Mouse (Mus musculus): ENCODE measurements at regions not wholly inside any gene's neighbourhood (a gene's known extent, or its start where the extent isn't known, plus 50 kb on each side); places are given as distances from the start of the nearest gene placed in this dataset.

DNA sequence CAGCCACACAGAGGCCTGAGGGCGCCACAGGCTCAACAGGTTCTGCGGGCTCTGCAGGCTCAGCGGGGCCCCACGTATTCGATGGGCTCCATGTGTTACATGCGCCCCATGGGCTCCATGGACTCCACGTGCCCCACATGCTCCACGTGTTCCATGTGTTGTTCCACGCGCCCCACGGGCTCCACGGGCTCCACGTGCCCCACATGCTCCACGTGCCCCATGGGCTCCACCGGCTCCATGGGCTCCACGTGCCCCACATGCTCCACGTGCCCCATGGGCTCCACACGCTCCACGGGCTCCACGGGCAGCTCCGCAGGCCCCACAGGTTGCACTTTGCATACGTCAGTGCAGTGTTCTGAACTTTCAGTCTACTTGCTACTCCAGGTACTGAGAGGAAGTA is 114.0 kb upstream of the Map1b start:
- no peak for DNase-seq

DNA sequence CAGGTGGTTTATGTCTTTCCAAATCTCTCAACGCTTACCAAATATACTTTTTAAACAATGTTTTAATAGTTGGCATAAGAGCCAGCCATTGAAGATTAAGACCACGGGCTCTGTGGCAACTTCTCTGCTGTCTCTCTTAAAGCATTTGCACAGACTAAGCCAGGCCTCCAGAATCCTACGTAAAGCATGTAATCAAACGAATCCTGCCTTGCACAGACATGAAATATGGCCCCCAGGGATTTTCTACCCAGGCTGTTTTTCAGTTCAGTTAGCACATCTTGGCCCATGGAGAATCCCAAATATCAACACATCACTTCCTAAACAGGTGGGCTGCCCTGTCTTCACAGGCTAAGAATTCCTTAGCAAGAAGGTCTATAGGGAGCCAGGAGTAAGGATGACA is 108.9 kb upstream of the Map1b start:
- no peak for DNase-seq

DNA sequence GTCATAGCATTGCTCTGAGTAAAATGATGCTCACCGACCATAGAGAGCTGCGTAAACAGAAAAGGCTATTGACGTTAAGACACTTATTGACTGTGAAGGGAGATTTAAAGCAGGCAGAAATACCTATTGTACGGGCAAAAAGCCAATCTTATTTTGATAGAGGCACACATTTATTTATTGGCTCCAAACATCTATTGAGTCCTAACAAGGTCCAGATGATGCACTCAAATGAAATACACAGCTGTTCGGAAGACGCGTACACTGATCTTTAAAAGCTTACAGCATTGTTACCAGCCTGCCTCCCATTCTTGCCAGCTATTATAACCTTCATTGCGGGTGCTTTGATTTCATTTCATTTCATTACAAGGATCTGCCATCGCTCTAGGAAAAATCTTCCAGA is 102.0 kb upstream of the Map1b start:
- DNase-seq = no peak

DNA sequence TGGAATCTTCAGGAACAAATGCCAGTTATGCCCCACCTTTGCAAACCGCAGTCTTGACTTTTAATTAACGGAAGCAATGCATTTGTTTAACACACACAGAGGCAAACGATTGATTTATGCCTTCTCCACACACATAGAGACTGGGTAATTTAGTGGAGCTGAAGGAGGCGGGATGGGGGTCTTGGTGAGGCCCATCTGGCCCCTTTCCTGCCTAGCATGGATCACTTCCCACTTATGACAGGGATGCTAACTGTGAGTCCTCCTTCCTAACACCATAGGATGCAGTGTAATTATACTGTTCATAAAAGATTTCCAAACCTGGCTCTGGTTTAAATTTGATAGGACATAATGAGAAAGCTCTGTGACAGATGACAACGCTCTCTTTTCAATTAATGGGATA is 101.1 kb upstream of the Map1b start:
- DNase-seq = no peak

DNA sequence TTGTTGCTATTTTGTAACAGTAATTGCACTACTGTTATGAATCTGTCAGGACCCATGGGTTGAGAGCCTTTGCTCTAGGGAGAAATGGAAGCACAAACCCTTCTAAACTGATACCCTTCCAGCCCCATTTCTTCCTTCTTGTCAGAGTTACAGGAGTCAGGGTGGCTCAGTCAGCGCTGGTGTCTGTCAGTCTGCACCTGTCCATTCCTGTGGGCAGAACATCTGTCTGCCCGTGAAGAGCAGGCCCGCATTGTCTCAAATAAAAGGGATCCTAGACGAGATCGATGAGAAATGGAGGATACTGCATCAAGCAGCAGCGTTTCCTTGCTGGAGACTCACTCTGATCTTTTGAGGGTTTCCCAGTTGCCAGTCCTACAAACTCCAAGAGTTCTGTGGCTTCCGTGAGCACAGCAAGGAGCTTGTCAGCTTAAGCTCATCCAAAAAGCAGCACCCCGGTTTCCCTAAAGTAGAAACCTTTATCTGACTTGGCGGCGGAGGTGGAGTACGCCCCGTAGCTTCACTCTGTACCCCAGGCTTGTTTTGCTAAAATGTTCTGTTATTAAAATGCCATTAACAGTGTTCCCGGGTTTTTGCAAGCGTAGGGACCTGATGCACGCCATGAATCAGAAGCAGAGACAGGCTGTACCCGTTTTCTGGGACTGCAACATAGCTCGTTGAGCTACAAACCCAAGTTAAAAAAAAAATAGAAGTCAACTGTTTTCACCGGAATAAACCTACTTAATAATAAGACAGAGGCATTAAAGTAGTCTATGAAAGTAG is 95.6 kb upstream of the Map1b start:
- no peak for DNase-seq

DNA sequence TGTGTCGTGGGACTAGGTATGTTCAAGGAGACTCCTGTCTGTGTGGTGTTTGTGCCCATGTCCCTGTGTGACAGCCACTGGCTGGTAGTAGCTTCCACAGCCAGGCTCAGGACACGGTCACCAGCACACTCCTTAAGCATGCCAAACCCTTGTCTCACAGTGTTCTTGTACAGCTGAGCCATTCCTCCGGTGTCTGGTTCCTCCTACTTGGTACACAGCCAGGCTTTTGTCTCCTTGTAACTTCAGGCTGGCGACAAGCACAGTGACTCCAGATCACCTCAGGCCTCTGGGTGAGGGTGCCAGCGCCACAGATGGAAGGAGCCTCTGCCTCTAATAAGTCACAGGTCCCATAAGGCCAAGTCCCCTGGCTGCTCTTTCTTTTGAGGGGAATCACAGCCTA is 94.2 kb upstream of the Map1b start:
- no peak for DNase-seq

DNA sequence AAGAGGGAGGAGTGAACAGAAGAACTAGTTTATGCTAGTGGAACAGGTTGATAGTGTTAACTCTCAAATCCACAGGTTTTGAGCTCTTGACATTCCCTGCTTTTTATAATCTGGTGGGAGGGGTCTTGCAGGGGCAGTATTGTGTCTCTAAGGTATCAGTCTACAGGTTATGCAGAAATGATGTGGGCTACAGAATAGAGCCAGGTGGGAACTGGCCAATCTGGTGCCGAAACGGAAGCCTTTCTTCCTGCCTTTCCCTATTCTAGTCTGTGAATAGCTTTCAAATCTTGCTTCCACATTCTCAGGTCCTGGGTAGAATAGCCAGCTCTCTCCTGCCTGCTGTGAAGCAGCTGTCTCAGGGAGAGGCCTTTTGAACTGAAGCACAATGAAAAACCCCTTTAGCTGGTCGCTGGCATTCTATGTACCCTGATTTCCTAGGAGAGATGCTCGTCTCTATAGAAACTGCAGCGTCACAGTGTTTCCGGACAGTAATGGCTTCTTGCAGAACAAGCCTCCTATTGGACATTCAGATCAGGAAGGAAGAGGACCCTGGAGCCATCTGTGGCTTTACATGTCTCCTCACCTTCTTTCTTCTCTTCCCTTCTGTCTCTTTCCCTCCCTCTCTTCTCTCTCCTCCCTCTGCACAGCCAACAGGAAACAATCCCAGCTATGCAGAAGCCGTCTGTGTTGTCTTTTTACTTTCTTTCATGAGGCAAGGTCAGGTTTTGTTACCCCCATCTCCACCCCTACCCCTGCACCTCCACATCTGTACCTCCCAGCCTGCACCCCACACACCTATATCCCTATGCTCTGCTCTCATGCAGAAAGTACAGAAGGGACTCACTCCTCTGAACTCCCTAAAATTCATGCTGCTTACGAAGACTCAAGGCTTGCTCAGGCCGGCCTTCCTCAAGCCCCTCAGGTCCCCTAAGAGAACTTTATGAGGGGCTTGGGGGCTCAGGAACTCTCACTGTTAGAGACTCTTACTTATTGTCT is 93.1 kb upstream of the Map1b start:
- DNase-seq = no peak

DNA sequence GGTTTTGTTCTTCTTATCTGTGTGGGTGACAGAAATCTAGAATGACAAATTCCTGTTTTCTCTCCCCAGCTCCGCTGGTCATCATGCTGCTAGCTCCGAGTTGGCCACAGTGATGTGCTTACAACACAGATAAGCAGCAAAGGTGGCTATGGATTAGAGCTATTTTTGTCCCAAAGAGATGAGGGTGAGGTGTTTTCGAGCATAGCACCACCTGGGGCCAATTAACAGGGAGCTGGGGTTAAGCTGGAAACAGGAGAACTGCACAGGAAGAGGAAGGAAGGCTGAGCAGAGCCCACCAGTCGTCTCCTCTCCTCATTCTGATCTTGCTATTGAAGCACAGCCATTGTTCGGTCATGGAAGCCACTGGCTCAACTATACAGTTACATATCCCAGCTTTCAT is 92.3 kb upstream of the Map1b start:
- DNase-seq = no peak

DNA sequence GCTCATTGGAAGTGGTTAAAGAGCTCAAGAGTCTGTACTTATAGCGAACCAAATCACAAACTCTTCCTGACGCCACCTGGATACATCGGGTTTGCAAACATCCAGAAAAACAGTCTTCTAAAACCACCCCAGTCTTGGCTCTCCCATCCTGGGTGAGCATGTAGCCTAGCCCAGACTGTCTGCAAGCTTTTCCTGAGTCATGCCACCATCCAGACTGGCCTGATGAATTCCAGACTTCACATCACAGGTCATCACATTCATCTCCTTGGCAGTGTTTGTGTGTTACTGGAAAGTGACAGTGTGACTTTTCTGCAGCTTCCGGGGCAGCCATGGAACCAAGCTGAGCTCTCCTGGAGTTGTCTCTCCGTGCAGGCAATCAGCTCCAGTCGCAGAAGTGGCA is 90.9 kb upstream of the Map1b start:
- DNase-seq = no peak

DNA sequence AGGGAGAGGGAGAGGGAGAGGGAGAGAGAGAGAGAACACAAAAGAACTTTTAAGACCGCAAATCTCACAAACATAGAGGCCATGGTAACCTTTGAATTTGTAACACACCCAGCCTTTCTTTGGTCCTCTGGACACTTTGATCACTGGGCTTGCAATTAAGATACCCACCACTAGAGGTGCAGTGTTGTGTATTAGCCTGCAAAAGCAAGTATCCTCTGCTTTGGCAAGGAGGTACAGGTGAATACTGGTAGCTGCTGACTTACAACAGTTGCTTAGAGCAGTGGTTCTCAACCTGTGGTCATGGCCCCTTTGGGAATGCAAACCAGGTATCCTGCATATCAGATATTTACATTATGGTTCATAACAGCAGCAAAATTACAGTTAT is 90.3 kb upstream of the Map1b start:
- DNase-seq = no peak

DNA sequence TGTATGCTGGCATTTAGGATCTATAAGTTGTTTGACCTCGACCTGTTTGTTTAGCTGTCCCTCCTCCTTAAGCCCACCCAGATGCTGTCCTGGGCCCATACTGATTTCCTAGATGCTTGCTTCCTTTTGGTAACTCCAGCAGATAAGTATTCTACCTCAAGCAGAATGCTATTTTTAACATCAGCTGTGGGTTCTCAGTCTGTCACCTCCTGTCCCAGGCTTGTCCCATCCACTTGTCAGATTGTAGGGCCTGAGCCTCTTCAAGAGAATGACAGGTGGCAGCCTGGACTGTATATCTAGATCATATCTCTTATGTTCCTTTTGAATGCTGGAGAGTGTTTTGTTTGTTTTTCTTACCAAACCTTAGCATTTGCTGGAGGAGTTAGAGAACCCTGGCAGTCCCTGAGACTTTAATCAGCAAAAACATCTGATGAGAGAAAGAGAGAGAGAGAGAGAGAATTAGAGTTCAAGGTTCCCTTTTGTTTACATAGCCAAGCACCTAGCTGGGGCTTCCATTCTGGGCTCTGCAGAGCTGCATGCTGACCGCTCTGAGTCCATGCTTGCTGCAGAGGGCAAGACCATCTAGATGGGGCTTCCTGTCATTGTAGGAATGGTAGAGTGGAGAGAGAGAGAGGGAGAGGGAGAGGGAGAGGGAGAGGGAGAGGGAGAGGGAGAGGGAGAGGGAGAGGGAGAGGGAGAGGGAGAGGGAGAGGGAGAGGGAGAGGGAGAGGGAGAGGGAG is 89.7 kb upstream of the Map1b start:
- DNase-seq = no peak

DNA sequence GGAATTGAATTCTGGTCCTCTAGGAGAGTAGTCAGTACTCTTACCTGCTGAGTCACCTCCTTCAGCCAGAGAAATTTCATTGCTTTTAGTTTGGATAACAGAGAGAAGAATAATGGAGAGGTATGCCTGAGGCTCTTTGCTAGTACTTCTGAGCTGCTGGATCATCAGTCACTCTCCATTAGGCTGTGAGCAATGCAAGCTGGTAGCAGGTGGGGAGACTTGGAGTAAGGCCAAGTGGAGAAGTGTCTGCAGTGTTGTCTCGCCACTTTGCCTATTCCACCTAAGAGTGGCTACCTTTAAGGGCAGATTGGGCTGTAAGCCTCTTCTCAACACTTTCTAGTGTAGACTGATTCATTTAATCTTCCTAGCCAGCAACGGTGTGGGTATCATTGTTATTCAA is 81.6 kb upstream of the Map1b start:
- no peak for DNase-seq

DNA sequence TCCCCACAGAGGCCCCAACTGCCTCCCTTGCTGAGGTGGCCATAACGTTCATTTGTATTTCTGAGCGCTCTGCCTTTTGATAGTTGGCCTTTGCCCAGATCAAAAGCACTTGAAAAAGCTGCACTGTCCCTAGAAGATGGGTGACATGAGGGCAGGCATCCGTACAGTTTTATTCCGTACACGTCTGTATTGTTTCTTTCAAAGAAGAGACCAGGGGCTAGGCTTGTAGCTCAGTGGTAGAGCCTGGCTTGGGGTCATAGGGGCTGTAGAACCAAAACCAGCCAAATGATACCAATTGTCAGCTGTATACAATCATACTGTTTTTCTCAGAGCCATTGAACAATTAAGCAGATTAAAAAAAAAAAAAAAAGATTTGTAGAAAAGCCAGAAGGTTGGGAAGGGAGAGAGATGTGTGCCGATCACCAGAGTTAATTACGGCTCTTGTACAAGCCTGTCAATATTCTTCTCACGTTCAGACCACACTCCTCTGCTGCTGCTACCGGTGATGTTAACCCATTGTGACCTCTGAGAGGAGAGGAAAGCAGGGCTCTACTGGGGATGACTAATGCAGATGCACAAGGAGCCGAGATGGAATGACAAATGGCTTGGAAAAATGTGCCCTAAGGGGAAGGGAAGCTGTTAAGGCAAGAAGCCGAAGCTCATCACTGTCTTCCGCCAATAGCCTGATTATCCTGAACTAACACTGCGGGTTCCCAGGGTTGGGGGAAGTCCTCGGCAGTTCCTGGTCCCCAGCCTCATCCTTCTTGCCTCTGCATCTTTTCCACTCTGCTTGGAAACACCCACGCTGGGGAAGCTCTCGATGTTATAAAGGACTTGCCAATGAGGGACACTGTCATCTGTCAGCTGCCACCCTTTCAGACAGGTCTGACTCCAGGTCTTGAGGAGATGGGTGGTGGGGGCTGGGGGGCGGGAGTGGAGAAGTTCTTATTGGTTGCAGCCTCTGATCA is 77.8 kb upstream of the Map1b start:
- DNase-seq = no peak

DNA sequence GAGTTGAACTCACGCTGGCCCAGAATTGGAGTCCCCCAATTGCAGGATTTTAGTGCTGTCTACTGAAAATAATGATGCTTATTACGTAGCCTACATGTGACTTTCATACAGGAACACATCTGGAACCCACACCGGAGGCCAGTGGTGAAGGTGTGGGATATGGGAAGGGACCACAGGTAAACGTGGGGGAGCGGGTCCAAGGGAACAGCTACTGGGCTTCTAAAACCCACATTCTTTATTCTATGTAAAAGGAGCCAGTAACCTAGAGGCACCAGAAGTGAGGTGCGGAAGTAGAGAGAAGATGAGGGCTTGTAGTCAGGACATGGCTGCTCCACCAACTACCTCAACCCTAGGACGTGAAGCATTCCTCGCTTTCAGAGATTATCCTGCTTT is 76.9 kb upstream of the Map1b start:
- DNase-seq = no peak

DNA sequence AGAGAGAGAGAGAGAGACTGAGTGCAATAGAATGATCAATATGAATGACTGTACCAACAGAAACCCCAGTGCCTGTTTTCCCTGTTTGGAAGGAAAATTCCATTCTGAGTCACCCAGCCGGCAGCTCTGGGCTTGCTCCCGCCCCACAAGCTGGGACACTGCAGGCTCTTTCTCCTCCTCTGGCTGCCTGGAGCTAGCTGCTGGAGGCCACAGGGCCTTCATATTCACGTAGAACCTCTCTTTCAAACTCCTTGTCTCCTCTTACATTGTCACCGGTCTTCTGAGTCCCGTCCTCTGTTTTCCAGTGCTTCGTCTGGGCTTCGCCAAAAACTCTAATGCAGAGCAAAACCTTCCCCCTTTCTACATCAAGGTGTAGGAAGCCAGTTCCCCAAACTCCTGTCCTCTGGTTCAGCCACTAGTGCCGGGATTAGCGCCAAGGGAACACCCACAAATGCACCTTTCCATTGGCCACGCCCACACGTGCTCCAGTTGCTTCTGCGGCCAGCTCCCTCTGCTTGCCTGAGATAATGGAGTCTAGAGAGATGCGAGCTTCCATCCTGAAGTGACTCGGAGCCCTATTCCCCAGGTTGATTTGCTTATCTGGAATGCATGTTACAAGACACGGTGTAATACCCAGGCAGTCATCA is 76.4 kb upstream of the Map1b start:
- peak; percentile 67 for DNase-seq

DNA sequence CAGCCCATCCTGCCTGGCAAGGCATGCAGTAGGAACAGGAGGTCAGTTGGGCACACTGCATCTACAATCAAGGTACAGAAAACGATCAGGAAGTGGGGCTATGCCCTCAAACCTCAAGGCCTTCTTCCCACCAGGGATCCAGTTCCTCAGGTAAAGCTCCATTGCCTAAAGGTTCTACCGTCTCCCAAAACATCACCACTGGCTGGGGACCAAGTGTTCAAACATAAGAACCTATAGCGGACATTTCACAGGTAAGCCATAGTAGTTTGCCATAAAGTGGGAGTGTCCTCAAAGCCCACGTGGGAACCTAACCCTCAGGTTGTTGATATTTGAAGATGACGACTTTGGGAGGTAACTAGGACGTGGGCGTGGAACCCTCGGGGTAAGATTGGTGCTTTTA is 72.3 kb upstream of the Map1b start:
- DNase-seq = no peak

DNA sequence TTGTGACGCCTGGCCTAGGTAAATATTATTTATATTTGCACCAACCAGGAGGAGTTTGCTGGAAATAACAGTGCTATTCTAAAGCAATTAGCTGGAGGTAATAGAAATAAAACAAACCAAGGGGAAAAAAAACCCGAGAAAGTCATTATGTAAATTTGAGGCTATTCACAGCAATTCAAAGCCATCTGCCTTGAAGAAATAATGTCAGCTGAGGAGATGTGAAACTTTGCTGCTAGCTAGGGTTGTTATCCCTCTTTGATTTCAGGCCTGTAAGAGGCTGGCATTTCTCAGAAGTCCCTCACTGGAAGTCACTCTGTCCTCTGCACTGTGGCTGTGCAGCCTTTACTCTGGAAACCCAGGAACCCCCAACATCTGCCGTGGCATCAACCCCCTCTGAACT is 67.5 kb upstream of the Map1b start:
- no peak for DNase-seq

DNA sequence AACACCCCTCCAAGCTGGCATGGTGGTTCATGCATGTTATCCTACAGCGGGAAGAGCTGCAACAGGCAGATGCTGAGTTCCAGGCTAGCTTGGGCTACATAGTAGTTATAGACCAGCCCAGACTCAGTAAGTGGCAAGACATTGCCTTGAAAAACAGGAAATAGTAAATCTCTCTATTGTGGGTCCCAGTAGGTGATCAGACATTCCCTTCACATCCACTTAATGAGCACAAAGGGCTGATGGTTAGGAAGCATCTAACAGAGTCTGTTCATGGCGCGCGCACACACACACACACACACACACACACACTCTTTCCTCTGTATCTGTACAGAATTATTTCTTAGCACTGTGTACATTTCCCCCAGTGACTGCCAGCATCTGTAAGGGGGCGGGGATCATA is 64.0 kb upstream of the Map1b start:
- DNase-seq = no peak

DNA sequence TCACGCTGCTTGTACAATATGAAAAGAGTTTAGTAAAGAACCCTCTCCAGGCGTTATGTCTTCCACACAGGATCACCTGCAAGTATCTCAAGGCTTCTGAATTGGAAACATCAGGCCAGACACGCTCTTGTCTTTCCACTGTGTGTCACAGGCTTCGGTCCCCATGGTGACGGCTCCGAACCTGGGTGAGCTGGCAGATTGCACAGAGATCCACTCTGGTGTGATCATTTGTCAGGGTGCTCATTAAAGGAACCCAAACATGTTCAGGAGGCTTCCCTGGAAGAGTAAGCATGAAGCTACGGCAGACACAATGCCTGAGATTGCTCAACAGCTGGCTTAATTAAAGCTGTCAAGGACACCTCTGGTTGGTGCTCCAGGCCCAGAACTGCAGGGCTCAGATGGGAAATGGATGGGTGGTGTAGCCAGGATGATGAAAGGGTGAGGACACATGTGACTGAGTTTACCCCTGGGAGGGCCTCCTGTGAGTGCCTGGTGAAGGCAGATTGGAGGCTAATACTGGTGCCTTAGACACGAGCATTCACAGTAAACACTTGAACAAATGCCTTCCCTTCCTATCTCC is 63.3 kb upstream of the Map1b start:
- no peak for DNase-seq

DNA sequence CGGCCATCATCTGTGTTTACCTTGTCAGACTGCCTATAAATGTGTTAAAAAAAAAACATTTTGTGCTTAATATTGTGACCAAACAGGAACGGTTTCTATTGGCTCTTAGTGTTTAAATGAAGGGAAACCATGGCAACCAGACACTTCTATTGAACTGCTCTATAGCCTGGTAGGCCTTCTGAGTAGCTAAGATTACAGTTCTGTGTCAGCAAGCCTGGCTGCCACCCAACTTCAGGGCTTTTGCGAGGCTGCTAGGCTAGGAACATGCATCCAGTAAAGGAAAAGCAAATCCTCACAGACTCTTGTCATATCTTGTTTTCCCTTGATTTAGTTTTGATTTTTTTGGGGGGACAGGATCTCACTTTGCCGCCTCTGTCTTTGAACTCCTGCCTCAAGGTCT is 61.3 kb upstream of the Map1b start:
- no peak for DNase-seq

DNA sequence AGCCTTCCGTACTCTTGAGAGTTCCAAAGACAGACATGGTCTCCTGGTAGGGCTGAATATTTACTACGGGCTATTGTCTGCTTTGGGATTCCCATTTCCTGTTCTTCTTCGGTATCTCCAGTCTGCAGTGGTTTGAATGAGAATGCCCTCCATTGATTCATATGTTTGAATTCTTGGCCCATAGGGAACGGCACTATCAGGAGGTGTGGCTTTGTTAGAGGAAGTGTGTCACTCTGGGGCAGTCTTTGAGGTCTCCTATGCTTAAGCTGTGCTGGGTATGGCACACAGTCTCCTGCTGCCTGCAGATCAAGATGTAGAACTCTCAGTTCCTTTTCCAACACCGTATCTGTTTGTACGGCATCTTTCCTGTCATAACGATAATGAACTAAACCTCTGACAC is 56.7 kb upstream of the Map1b start:
- no peak for DNase-seq
